Mouse (Mus musculus): ENCODE results near the gene Foxn3.

- TF ChIP-seq POLR2A (IDR thresholded peaks at IDR 0.05; ENCODE audit: borderline replicate concordance, extremely low read depth, insufficient read depth, insufficient read length, poor library complexity, severe bottlenecking) (no peak), CTCF (IDR thresholded peaks at IDR 0.05; ENCODE audit: borderline replicate concordance, extremely low read depth, insufficient read depth, insufficient read length) (no peak)
Measured at GRCm38 (mm10) chr12:99596397-99596796, 33.0 kb upstream of the Foxn3 start.
